Mouse (Mus musculus) neural tube, embryonic 10.5 days (tissue): ENCODE measurements around the gene Heatr9.
"Not testable (repeated sequence)": the region's sequence is repeated elsewhere in the genome, so short reads cannot be mapped to it uniquely, and the experiment has no call there.

Experiments
- DNase-seq: peaks from one replicate; pipeline ENCODE4 v3.0.0-alpha.2; 2017; ENCODE audit warnings: low spot score; ENCODE audit errors: extremely low spot score

Gene Heatr9

GRCm38 (mm10) chr11:83522075-83522474 is at the start of gene Heatr9:
Gene Heatr9 (minus strand): TSS chr11:83522175.
- no peak for DNase-seq

- no peak for DNase-seq
Measured at GRCm38 (mm10) chr11:83570189-83570588, 48.2 kb upstream of the Heatr9 start.

- DNase-seq = no peak
Measured at GRCm38 (mm10) chr11:83569249-83569648, 47.3 kb upstream of the Heatr9 start.

GRCm38 (mm10) chr11:83568786-83569185 is 46.8 kb upstream of the Heatr9 start:
- DNase-seq = no peak

GRCm38 (mm10) chr11:83568061-83568460 is 46.1 kb upstream of the Heatr9 start:
- no peak for DNase-seq

GRCm38 (mm10) chr11:83567311-83567710 is 45.3 kb upstream of the Heatr9 start:
- DNase-seq = no peak

- DNase-seq = no peak
Measured at GRCm38 (mm10) chr11:83566617-83567016, 44.6 kb upstream of the Heatr9 start.

- DNase-seq = no peak
Measured at GRCm38 (mm10) chr11:83563754-83564153, 41.8 kb upstream of the Heatr9 start.

- no peak for DNase-seq
Measured at GRCm38 (mm10) chr11:83562311-83562887, 40.4 kb upstream of the Heatr9 start.

- DNase-seq = no peak
Measured at GRCm38 (mm10) chr11:83560405-83560804, 38.4 kb upstream of the Heatr9 start.

- no peak for DNase-seq
Measured at GRCm38 (mm10) chr11:83557074-83557473, 35.1 kb upstream of the Heatr9 start.

- peak; percentile 43 for DNase-seq
Measured at GRCm38 (mm10) chr11:83556085-83556781, 34.3 kb upstream of the Heatr9 start.

- no peak for DNase-seq
Measured at GRCm38 (mm10) chr11:83551668-83552067, 29.7 kb upstream of the Heatr9 start.

GRCm38 (mm10) chr11:83551037-83551436 is 29.1 kb upstream of the Heatr9 start:
- DNase-seq = not testable (repeated sequence)

GRCm38 (mm10) chr11:83550186-83550632 is 28.2 kb upstream of the Heatr9 start:
- DNase-seq = no peak

GRCm38 (mm10) chr11:83544214-83544613 is 22.2 kb upstream of the Heatr9 start:
- no peak for DNase-seq

GRCm38 (mm10) chr11:83541415-83541814 is 19.4 kb upstream of the Heatr9 start:
- DNase-seq = no peak

- DNase-seq = no peak
Measured at GRCm38 (mm10) chr11:83540931-83541330, 19.0 kb upstream of the Heatr9 start.

- DNase-seq = no peak
Measured at GRCm38 (mm10) chr11:83538705-83539314, 16.8 kb upstream of the Heatr9 start.

GRCm38 (mm10) chr11:83536831-83537230 is 14.9 kb upstream of the Heatr9 start:
- no peak for DNase-seq

GRCm38 (mm10) chr11:83534609-83535423 is 12.8 kb upstream of the Heatr9 start:
- no peak for DNase-seq

- DNase-seq = no peak
Measured at GRCm38 (mm10) chr11:83534143-83534542, 12.2 kb upstream of the Heatr9 start.
